In genomic region chr19:46433712-46434111, GRCm38 (mm10) we compare ENCODE assay signal across 17 mouse cellular contexts. TPM values are rescaled to one million over a fixed set of nuclear protein-coding genes. Genes with fewer than 3 reads are reported as not detected.
DNase-seq lines count a peak whose midpoint lies in the region; ATAC-seq and TF ChIP-seq lines count a peak whose summit lies in the region.
"Had no signal": no experiment of that assay in that cellular context is flagged by ENCODE, and none has a peak within 500 bp of the region (broad histone marks: within the 10 kb centered on the region; RNA-seq: fewer than 3 reads in every experiment).

No protein-coding gene starts in this region.

- no peak overlapping the region for H3K9ac ChIP-seq in forebrain, embryonic 13.5 days
- no peak overlapping the region for H3K9ac ChIP-seq in forebrain, postnatal 0 days
- H3K9ac ChIP-seq in neural tube, embryonic 12.5 days, result 0 out of 2 replicates have a peak overlapping the region, but pooled peaks have one; percentile 13
- H3K9ac ChIP-seq in neural tube, embryonic 15.5 days (replicated peaks), result no peak overlapping the region
- H3K9ac ChIP-seq in hindbrain, embryonic 16.5 days (ENCODE audit: low read depth, low read length), result no peak overlapping the region
- no peak overlapping the region for H3K9ac ChIP-seq in stomach, postnatal 0 days (ENCODE audit: low read length)
- H3K9ac ChIP-seq: heart, embryonic 13.5 days had no signal

- no peak for TF ChIP-seq EP300 in stomach, postnatal 0 days (optimal IDR thresholded peaks at IDR 0.05)

- 0 out of 2 replicates have a peak, but pooled peaks cover 3% of the 10 kb centered on the region for H3K9me3 ChIP-seq in forebrain, embryonic 13.5 days (replicated peaks)
- H3K9me3 ChIP-seq in forebrain, postnatal 0 days (ENCODE audit: low read length), result no peaks in the 10 kb centered on the region
- no peaks in the 10 kb centered on the region for H3K9me3 ChIP-seq in neural tube, embryonic 12.5 days
- no peaks in the 10 kb centered on the region for H3K9me3 ChIP-seq in neural tube, embryonic 15.5 days (replicated peaks)
- no peaks in the 10 kb centered on the region for H3K9me3 ChIP-seq in hindbrain, embryonic 16.5 days (ENCODE audit: control insufficient read depth, low read length)
- no peaks in the 10 kb centered on the region for H3K9me3 ChIP-seq in stomach, postnatal 0 days (ENCODE audit: control insufficient read depth, low read length)
- H3K9me3 ChIP-seq: heart, embryonic 13.5 days had no signal

- no peak for TF ChIP-seq CTCF in forebrain, postnatal 0 days (IDR thresholded peaks at IDR 0.05; ENCODE audit: low read depth)
- no peak for TF ChIP-seq CTCF in stomach, postnatal 0 days (IDR thresholded peaks at IDR 0.05; ENCODE audit: low read depth)

- DNase-seq in forebrain, postnatal 0 days, result no peak
- DNase-seq in stomach, postnatal 0 days (ENCODE audit: low spot score), result no peak
- no peak for DNase-seq in kidney, adult 9 months
- DNase-seq in left cerebral cortex, adult 11 months (ENCODE audit: low spot score), result no peak
- DNase-seq: adrenal gland, adult 8-10 months; cerebellum, adult 11 months; cerebellum, postnatal 36 days; layer of hippocampus, adult 9-11 months; lung, adult 2 months; lung, postnatal 36 days; thymus, adult 2 months had no signal

- peaks cover 19% of the 10 kb centered on the region for H3K4me1 ChIP-seq in forebrain, embryonic 13.5 days
- no peaks in the 10 kb centered on the region for H3K4me1 ChIP-seq in forebrain, postnatal 0 days (ENCODE audit: insufficient read depth)
- peaks cover 20% of the 10 kb centered on the region for H3K4me1 ChIP-seq in neural tube, embryonic 12.5 days
- peaks cover 20% of the 10 kb centered on the region for H3K4me1 ChIP-seq in neural tube, embryonic 15.5 days
- H3K4me1 ChIP-seq in hindbrain, embryonic 16.5 days (ENCODE audit: control insufficient read depth, insufficient read depth, low read depth, low read length), result peaks cover 15% of the 10 kb centered on the region
- no peaks in the 10 kb centered on the region for H3K4me1 ChIP-seq in stomach, postnatal 0 days (replicated peaks; ENCODE audit: control insufficient read depth, insufficient read depth)
- H3K4me1 ChIP-seq: heart, embryonic 13.5 days had no signal

- ATAC-seq in forebrain, embryonic 13.5 days, result no peak
- no peak for ATAC-seq in forebrain, postnatal 0 days
- no peak for ATAC-seq in neural tube, embryonic 12.5 days (ENCODE audit: low FRiP score, low read depth)
- ATAC-seq in neural tube, embryonic 15.5 days (ENCODE audit: low FRiP score), result no peak
- no peak for ATAC-seq in hindbrain, embryonic 16.5 days
- no peak for ATAC-seq in stomach, postnatal 0 days (ENCODE audit: low FRiP score, low TSS enrichment)
- ATAC-seq: forebrain, embryonic 16.5 days had no signal

- H3K4me3 ChIP-seq in forebrain, embryonic 13.5 days, result no peak overlapping the region
- H3K4me3 ChIP-seq in forebrain, postnatal 0 days (ENCODE audit: low read depth, low read length), result no peak overlapping the region
- no peak overlapping the region for H3K4me3 ChIP-seq in neural tube, embryonic 12.5 days
- H3K4me3 ChIP-seq in neural tube, embryonic 15.5 days (replicated peaks), result no peak overlapping the region
- H3K4me3 ChIP-seq in hindbrain, embryonic 16.5 days (ENCODE audit: low read length), result no peak overlapping the region
- H3K4me3 ChIP-seq in stomach, postnatal 0 days (ENCODE audit: low read depth, low read length), result no peak overlapping the region
- H3K4me3 ChIP-seq: heart, embryonic 13.5 days had no signal

- no peak overlapping the region for H3K4me2 ChIP-seq in forebrain, embryonic 13.5 days
- no peak overlapping the region for H3K4me2 ChIP-seq in forebrain, postnatal 0 days (ENCODE audit: low read depth)
- H3K4me2 ChIP-seq in neural tube, embryonic 12.5 days (replicated peaks), result no peak overlapping the region
- H3K4me2 ChIP-seq in neural tube, embryonic 15.5 days, result no peak overlapping the region
- no peak overlapping the region for H3K4me2 ChIP-seq in hindbrain, embryonic 16.5 days (ENCODE audit: low read length)
- no peak overlapping the region for H3K4me2 ChIP-seq in stomach, postnatal 0 days (replicated peaks; ENCODE audit: low read depth)
- H3K4me2 ChIP-seq: heart, embryonic 13.5 days had no signal

- H3K27ac ChIP-seq in forebrain, embryonic 13.5 days, result peak overlapping the region; percentile 57; the same call in 1 of the 2 replicates
- no peak overlapping the region for H3K27ac ChIP-seq in forebrain, postnatal 0 days (ENCODE audit: low read depth, low read length)
- H3K27ac ChIP-seq in neural tube, embryonic 12.5 days, result no peak overlapping the region
- H3K27ac ChIP-seq in neural tube, embryonic 15.5 days (replicated peaks), result no peak overlapping the region
- H3K27ac ChIP-seq in hindbrain, embryonic 16.5 days (ENCODE audit: low read depth, low read length), result peak overlapping the region; percentile 9; the same call in 1 of the 2 replicates
- peak overlapping the region; percentile 70; the same call in 1 of the 2 replicates for H3K27ac ChIP-seq in stomach, postnatal 0 days (replicated peaks)
- H3K27ac ChIP-seq: heart, embryonic 13.5 days had no signal

- H3K27me3 ChIP-seq in forebrain, embryonic 13.5 days, result no peaks in the 10 kb centered on the region
- H3K27me3 ChIP-seq in forebrain, postnatal 0 days (ENCODE audit: insufficient read depth, low read length), result no peaks in the 10 kb centered on the region
- H3K27me3 ChIP-seq in neural tube, embryonic 12.5 days (replicated peaks), result no peaks in the 10 kb centered on the region
- H3K27me3 ChIP-seq in neural tube, embryonic 15.5 days (replicated peaks), result no peaks in the 10 kb centered on the region
- no peaks in the 10 kb centered on the region for H3K27me3 ChIP-seq in hindbrain, embryonic 16.5 days (replicated peaks; ENCODE audit: control insufficient read depth, insufficient read depth, low read length)
- H3K27me3 ChIP-seq in stomach, postnatal 0 days (ENCODE audit: control insufficient read depth, insufficient read depth, low read length), result no peaks in the 10 kb centered on the region
- H3K27me3 ChIP-seq: heart, embryonic 13.5 days had no signal

- 0 out of 2 replicates have a peak, but pooled peaks cover 5% of the 10 kb centered on the region for H3K36me3 ChIP-seq in forebrain, embryonic 13.5 days (ENCODE audit: poor library complexity, severe bottlenecking)
- H3K36me3 ChIP-seq in forebrain, postnatal 0 days (ENCODE audit: insufficient read depth), result no peaks in the 10 kb centered on the region
- H3K36me3 ChIP-seq in neural tube, embryonic 12.5 days, result peaks cover 3% of the 10 kb centered on the region; the same call in 1 of the 2 replicates
- H3K36me3 ChIP-seq in neural tube, embryonic 15.5 days, result no peaks in the 10 kb centered on the region
- no peaks in the 10 kb centered on the region for H3K36me3 ChIP-seq in hindbrain, embryonic 16.5 days (ENCODE audit: control insufficient read depth, insufficient read depth, low read length)
- no peaks in the 10 kb centered on the region for H3K36me3 ChIP-seq in stomach, postnatal 0 days (ENCODE audit: control insufficient read depth, insufficient read depth, low read length)

- 67% methylated on average over 7 of the region's 7 CpGs for WGBS in forebrain, embryonic 13.5 days
- WGBS in forebrain, postnatal 0 days, result 70% methylated on average over 7 of the region's 7 CpGs
- WGBS in neural tube, embryonic 12.5 days, result 66% methylated on average over 7 of the region's 7 CpGs
- 62% methylated on average over 7 of the region's 7 CpGs for WGBS in neural tube, embryonic 15.5 days
- WGBS in hindbrain, embryonic 16.5 days, result 64% methylated on average over 7 of the region's 7 CpGs
- 48% methylated on average over 7 of the region's 7 CpGs for WGBS in stomach, postnatal 0 days

RNA-seq across cellular contexts. Expression of gene Sufu, which starts 37.0 kb away (rescaled TPM):
- polyA plus RNA-seq in forebrain, embryonic 13.5 days (2015; fragmentation: Nextera tagmentation; extraction: Ambion mirVana), result 28.0 and 30.3 TPM in 2 replicates
- total RNA-seq in forebrain, postnatal 0 days (2014; rRNA removed), result 9.4 and 13.1 TPM in 2 replicates
- 12.7 and 17.7 TPM in 2 replicates for polyA plus RNA-seq in forebrain, postnatal 0 days (2015; fragmentation: Nextera tagmentation; extraction: Ambion mirVana)
- polyA plus RNA-seq in neural tube, embryonic 12.5 days (2016; fragmentation: Nextera tagmentation; extraction: Ambion mirVana), result 36.3 and 37.3 TPM in 2 replicates
- polyA plus RNA-seq in neural tube, embryonic 15.5 days (2015; fragmentation: Nextera tagmentation; extraction: Ambion mirVana), result 18.3 and 21.4 TPM in 2 replicates
- 19.8 and 24.2 TPM in 2 replicates for polyA plus RNA-seq in hindbrain, embryonic 16.5 days (2015; fragmentation: Nextera tagmentation; extraction: Ambion mirVana)
- polyA plus RNA-seq in stomach, postnatal 0 days (2015; fragmentation: Nextera tagmentation; extraction: Ambion mirVana), result 9.5 and 9.9 TPM in 2 replicates

RNA-seq across cellular contexts. Expression of gene Actr1a, which starts 38.2 kb away (rescaled TPM):
- polyA plus RNA-seq in forebrain, embryonic 13.5 days (2015; fragmentation: Nextera tagmentation; extraction: Ambion mirVana), result 285 and 307 TPM in 2 replicates
- total RNA-seq in forebrain, postnatal 0 days (2014; rRNA removed), result 356 and 372 TPM in 2 replicates
- 360 and 367 TPM in 2 replicates for polyA plus RNA-seq in forebrain, postnatal 0 days (2015; fragmentation: Nextera tagmentation; extraction: Ambion mirVana)
- 259 and 269 TPM in 2 replicates for polyA plus RNA-seq in neural tube, embryonic 12.5 days (2016; fragmentation: Nextera tagmentation; extraction: Ambion mirVana)
- polyA plus RNA-seq in neural tube, embryonic 15.5 days (2015; fragmentation: Nextera tagmentation; extraction: Ambion mirVana), result 281 and 314 TPM in 2 replicates
- 351 and 369 TPM in 2 replicates for polyA plus RNA-seq in hindbrain, embryonic 16.5 days (2015; fragmentation: Nextera tagmentation; extraction: Ambion mirVana)
- polyA plus RNA-seq in stomach, postnatal 0 days (2015; fragmentation: Nextera tagmentation; extraction: Ambion mirVana), result 90.1 and 94.7 TPM in 2 replicates

Comparison
In these comparisons a context has a peak if more than half of its experiments do, and no peak if none do; other contexts are left out.
1. H3K27ac ChIP-seq: peak in forebrain, embryonic 13.5 days (single experiment), hindbrain, embryonic 16.5 days (single experiment) and stomach, postnatal 0 days (single experiment); none in forebrain, postnatal 0 days (single experiment), neural tube, embryonic 12.5 days (single experiment) and neural tube, embryonic 15.5 days (single experiment).